Mouse (Mus musculus): ENCODE measurements around the gene Gm10031. TPM values are rescaled to one million over a fixed set of nuclear protein-coding genes. Genes with fewer than 3 reads are reported as not detected.
"Not testable (repeated sequence)": the region's sequence is repeated elsewhere in the genome, so short reads cannot be mapped to it uniquely, and the experiment has no call there.

Gene Gm10031
- polyA plus RNA-seq (2014; fragmentation: Nextera tagmentation; extraction: Ambion mirVana) = 0.08 and 0.14 TPM in 2 replicates

DNA sequence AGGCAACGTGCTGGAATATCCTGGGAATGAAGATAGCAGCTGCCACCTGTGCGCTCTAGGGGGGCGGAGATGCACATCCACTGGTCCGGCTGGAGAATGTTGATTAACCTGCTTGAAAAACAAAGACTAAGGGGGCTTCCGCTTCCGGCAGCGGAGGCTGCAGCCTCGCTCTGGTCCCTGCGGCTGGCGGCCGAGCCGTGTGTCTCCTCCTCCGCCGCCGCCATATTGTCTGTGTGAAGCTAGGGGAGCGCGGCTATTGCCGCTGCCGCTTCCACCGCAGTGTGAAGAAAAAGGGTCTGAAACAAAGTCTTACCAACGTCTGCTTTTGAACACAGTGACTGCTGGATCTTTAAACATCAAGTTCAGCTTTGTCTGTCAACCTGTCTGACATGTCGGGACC lies at the start of gene Gm10031:
Gm10031 (plus strand) TSS at position 171 of the 400 bp plus-strand sequence.
- DNase-seq (ENCODE audit: low spot score); H3K4me3 ChIP-seq (ENCODE audit: low read depth, low read length); H3K27me3 ChIP-seq (replicated peaks; ENCODE audit: control insufficient read depth, insufficient read depth, low read length); H3K4me2 ChIP-seq; H3K36me3 ChIP-seq (ENCODE audit: control insufficient read depth, insufficient read depth, low read length); H3K9ac ChIP-seq (ENCODE audit: low read depth, low read length); H3K4me1 ChIP-seq (replicated peaks; ENCODE audit: control insufficient read depth, insufficient read depth, low read length); H3K27ac ChIP-seq (ENCODE audit: low read depth, low read length); H3K9me3 ChIP-seq (ENCODE audit: control insufficient read depth, low read length): not testable (repeated sequence)
- WGBS = 93% methylated on average over 20 of the region's 22 CpGs
- ATAC-seq (replicated peaks; ENCODE audit: low FRiP score) = peak; percentile 79

DNA sequence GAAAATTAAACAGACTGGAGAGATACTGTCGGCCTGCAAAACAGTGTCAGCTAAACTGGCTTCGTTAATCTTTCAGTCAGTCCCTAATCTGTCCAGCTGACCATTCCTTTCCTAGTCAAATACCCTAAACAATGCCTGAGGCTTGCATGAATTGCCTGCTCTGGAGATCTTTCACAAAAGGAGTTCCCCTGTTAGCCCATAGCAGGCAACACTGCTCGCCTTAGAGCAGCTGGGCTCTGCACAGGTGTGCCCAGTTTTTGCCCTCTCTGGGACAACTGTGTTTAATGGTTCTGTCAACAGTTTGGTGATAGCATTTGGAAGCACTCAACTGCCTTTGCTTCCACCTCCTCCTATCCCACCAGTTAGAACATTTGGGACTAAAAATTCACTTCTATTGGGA lies 49.0 kb upstream of the Gm10031 start:
- DNase-seq (ENCODE audit: low spot score) = no peak
- Histone ChIP-seq H3K27ac (ENCODE audit: low read depth, low read length) (no peak overlapping the region), H3K4me2 (no peak overlapping the region), H3K4me1 (replicated peaks; ENCODE audit: control insufficient read depth, insufficient read depth, low read length) (peaks cover 8% of the 10 kb centered on the region), H3K36me3 (ENCODE audit: control insufficient read depth, insufficient read depth, low read length) (no peaks in the 10 kb centered on the region), H3K9me3 (ENCODE audit: control insufficient read depth, low read length) (no peaks in the 10 kb centered on the region), H3K9ac (ENCODE audit: low read depth, low read length) (no peak overlapping the region), H3K4me3 (ENCODE audit: low read depth, low read length) (no peak overlapping the region), H3K27me3 (replicated peaks; ENCODE audit: control insufficient read depth, insufficient read depth, low read length) (no peaks in the 10 kb centered on the region)
- no peak for ATAC-seq (replicated peaks; ENCODE audit: low FRiP score)
- WGBS = 69% methylated on average over 3 of the region's 3 CpGs

DNA sequence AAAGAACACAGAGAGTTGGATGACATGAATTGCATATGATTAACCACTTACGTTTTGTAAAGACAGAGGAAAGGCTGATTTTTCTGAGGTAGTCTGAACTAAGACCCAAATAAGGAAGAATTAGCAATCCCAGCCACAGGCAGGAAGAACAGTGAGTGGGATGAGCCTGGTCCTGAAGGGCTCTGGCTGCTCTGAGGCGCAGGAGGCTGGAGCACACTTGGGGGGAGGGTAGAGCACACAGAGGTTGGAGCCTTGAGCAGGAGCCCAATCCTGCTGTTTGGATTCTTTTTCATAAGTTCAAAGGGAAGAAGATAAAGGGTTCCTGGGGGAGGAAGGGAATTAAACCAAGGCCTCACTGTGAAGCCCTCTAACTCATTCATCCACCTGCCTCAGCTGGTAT lies 47.8 kb upstream of the Gm10031 start:
- H3K27ac ChIP-seq (ENCODE audit: low read depth, low read length) = no peak overlapping the region
- no peaks in the 10 kb centered on the region for H3K9me3 ChIP-seq (ENCODE audit: control insufficient read depth, low read length)
- DNase-seq (ENCODE audit: low spot score) (no peak), ATAC-seq (replicated peaks; ENCODE audit: low FRiP score) (no peak)
- no peaks in the 10 kb centered on the region for H3K36me3 ChIP-seq (ENCODE audit: control insufficient read depth, insufficient read depth, low read length)
- no peaks in the 10 kb centered on the region for H3K27me3 ChIP-seq (replicated peaks; ENCODE audit: control insufficient read depth, insufficient read depth, low read length)
- H3K4me1 ChIP-seq (replicated peaks; ENCODE audit: control insufficient read depth, insufficient read depth, low read length) = peaks cover 8% of the 10 kb centered on the region
- no peak overlapping the region for H3K4me3 ChIP-seq (ENCODE audit: low read depth, low read length)
- 42% methylated on average over 2 of the region's 2 CpGs for WGBS
- no peak overlapping the region for H3K4me2 ChIP-seq
- H3K9ac ChIP-seq (ENCODE audit: low read depth, low read length) = no peak overlapping the region

DNA sequence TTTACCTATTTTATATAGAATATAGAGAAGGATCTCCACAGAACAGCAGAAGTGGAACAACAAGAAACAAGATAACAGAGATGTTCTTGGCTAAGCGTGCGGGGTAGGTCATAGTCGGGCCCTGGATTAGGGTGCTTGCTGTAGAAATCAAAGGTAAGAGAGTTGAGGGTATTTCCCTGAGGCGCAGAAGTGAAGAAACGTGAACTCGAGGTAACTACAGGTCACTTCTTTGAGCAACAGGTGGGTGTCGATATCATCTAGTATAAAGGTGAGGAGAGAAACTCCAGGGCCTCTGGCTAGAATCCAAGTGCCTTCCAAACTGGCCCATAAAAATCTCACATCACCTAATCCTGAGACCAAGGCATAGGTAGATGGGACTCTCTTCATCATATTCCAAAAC lies 47.3 kb upstream of the Gm10031 start:
- no peak overlapping the region for H3K27ac ChIP-seq (ENCODE audit: low read depth, low read length)
- no peaks in the 10 kb centered on the region for H3K27me3 ChIP-seq (replicated peaks; ENCODE audit: control insufficient read depth, insufficient read depth, low read length)
- no peak overlapping the region for H3K9ac ChIP-seq (ENCODE audit: low read depth, low read length)
- no peak overlapping the region for H3K4me2 ChIP-seq
- H3K36me3 ChIP-seq (ENCODE audit: control insufficient read depth, insufficient read depth, low read length) = no peaks in the 10 kb centered on the region
- DNase-seq (ENCODE audit: low spot score) = no peak
- peaks cover 6% of the 10 kb centered on the region for H3K4me1 ChIP-seq (replicated peaks; ENCODE audit: control insufficient read depth, insufficient read depth, low read length)
- 68% methylated on average over 7 of the region's 7 CpGs for WGBS
- no peak overlapping the region for H3K4me3 ChIP-seq (ENCODE audit: low read depth, low read length)
- ATAC-seq (replicated peaks; ENCODE audit: low FRiP score) = no peak
- H3K9me3 ChIP-seq (ENCODE audit: control insufficient read depth, low read length) = no peaks in the 10 kb centered on the region

DNA sequence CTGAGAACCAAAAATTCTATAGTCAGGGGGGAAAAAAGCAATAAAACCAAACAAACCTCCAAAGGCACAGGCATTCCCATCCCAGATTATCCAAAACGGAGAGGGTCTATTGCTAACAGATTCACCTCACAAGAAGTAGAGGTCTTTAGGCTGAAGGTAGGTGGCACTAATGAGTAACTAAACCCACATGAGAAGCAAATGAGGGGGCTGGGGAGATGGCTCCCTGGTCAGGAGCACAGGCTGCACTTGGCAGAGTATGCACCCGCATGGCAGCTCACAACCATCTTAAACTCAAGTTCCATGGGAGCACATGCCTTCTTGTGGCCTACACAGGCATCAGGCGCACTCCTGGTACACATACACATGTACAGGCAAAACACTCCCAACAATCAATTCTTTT lies 42.0 kb upstream of the Gm10031 start:
- Histone ChIP-seq H3K36me3 (ENCODE audit: control insufficient read depth, insufficient read depth, low read length) (no peaks in the 10 kb centered on the region), H3K27me3 (replicated peaks; ENCODE audit: control insufficient read depth, insufficient read depth, low read length) (no peaks in the 10 kb centered on the region), H3K27ac (ENCODE audit: low read depth, low read length) (no peak overlapping the region), H3K4me1 (replicated peaks; ENCODE audit: control insufficient read depth, insufficient read depth, low read length) (no peaks in the 10 kb centered on the region), H3K4me3 (ENCODE audit: low read depth, low read length) (no peak overlapping the region), H3K9ac (ENCODE audit: low read depth, low read length) (no peak overlapping the region), H3K9me3 (ENCODE audit: control insufficient read depth, low read length) (no peaks in the 10 kb centered on the region), H3K4me2 (no peak overlapping the region)
- ATAC-seq (replicated peaks; ENCODE audit: low FRiP score) (no peak), DNase-seq (ENCODE audit: low spot score) (no peak)
- WGBS = 78% methylated on average over 3 of the region's 3 CpGs

GRCm38 (mm10) chr1:156487498-156487897 lies 36.3 kb upstream of the Gm10031 start:
- Histone ChIP-seq H3K27ac (ENCODE audit: low read depth, low read length) (no peak overlapping the region), H3K27me3 (replicated peaks; ENCODE audit: control insufficient read depth, insufficient read depth, low read length) (no peaks in the 10 kb centered on the region), H3K4me1 (replicated peaks; ENCODE audit: control insufficient read depth, insufficient read depth, low read length) (no peaks in the 10 kb centered on the region), H3K4me2 (no peak overlapping the region), H3K4me3 (ENCODE audit: low read depth, low read length) (no peak overlapping the region), H3K36me3 (ENCODE audit: control insufficient read depth, insufficient read depth, low read length) (no peaks in the 10 kb centered on the region), H3K9ac (ENCODE audit: low read depth, low read length) (no peak overlapping the region), H3K9me3 (ENCODE audit: control insufficient read depth, low read length) (no peaks in the 10 kb centered on the region)
- DNase-seq (ENCODE audit: low spot score) = no peak
- WGBS = 90% methylated on average over 7 of the region's 7 CpGs
- no peak for ATAC-seq (replicated peaks; ENCODE audit: low FRiP score)

DNA sequence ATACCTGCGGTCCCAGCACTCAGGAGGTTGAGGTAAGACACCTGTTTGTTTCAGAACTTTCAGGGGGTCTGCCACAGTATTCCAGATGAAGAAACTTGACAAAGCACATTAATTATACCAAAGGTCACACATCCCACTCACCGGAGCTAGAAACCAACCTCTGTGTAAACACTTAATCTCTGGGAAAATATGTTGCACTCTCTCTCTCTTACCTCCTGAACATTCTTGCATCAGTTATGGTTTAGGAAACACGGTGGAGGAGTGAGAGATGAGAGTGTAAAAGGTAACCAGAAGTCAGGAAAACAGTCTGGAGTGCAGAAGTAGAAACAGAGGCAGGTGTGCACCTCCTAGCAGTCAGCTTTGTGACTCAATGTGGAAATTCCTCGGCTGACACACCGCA lies 35.8 kb upstream of the Gm10031 start:
- no peak for DNase-seq (ENCODE audit: low spot score)
- 86% methylated on average over 5 of the region's 5 CpGs for WGBS
- H3K4me3 ChIP-seq (ENCODE audit: low read depth, low read length) = no peak overlapping the region
- H3K4me2 ChIP-seq = no peak overlapping the region
- H3K9me3 ChIP-seq (ENCODE audit: control insufficient read depth, low read length) = no peaks in the 10 kb centered on the region
- H3K27ac ChIP-seq (ENCODE audit: low read depth, low read length) = no peak overlapping the region
- H3K4me1 ChIP-seq (replicated peaks; ENCODE audit: control insufficient read depth, insufficient read depth, low read length) = no peaks in the 10 kb centered on the region
- H3K36me3 ChIP-seq (ENCODE audit: control insufficient read depth, insufficient read depth, low read length) = no peaks in the 10 kb centered on the region
- no peak overlapping the region for H3K9ac ChIP-seq (ENCODE audit: low read depth, low read length)
- no peaks in the 10 kb centered on the region for H3K27me3 ChIP-seq (replicated peaks; ENCODE audit: control insufficient read depth, insufficient read depth, low read length)
- ATAC-seq (replicated peaks; ENCODE audit: low FRiP score) = no peak

DNA sequence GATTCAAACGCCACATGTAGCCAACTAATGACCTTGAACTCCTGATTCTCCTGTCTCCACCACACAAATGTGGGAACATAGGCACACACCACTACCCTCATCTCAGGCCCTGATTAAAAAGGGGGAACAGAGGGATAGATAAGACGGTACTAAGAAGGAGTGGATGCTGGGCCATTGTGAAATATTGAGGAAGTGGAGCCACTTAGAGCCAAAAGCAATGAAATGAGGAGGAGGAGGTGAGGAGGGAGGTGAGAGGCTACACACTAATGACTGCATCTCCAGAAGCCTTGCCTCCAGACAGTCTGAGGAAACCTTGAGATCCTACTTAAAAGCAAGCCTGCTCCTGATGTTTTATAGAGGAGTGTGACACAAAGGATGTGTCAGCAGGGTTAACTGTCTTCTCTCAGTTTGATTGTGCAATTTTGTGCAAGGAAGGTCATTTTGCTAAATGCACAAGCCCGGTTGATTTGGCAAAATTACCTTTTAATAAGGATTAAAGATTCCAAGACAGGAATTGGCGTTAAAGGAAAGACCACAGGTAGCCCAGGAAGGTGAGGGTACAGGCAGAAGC lies 32.5 kb upstream of the Gm10031 start:
- DNase-seq (ENCODE audit: low spot score) (no peak), ATAC-seq (replicated peaks; ENCODE audit: low FRiP score) (no peak)
- H3K27me3 ChIP-seq (replicated peaks; ENCODE audit: control insufficient read depth, insufficient read depth, low read length) = no peaks in the 10 kb centered on the region
- no peak overlapping the region for H3K4me3 ChIP-seq (ENCODE audit: low read depth, low read length)
- H3K4me2 ChIP-seq = no peak overlapping the region
- no peaks in the 10 kb centered on the region for H3K36me3 ChIP-seq (ENCODE audit: control insufficient read depth, insufficient read depth, low read length)
- no peaks in the 10 kb centered on the region for H3K9me3 ChIP-seq (ENCODE audit: control insufficient read depth, low read length)
- no peaks in the 10 kb centered on the region for H3K4me1 ChIP-seq (replicated peaks; ENCODE audit: control insufficient read depth, insufficient read depth, low read length)
- H3K27ac ChIP-seq (ENCODE audit: low read depth, low read length) = no peak overlapping the region
- no peak overlapping the region for H3K9ac ChIP-seq (ENCODE audit: low read depth, low read length)
- 52% methylated on average over 4 of the region's 4 CpGs for WGBS

DNA sequence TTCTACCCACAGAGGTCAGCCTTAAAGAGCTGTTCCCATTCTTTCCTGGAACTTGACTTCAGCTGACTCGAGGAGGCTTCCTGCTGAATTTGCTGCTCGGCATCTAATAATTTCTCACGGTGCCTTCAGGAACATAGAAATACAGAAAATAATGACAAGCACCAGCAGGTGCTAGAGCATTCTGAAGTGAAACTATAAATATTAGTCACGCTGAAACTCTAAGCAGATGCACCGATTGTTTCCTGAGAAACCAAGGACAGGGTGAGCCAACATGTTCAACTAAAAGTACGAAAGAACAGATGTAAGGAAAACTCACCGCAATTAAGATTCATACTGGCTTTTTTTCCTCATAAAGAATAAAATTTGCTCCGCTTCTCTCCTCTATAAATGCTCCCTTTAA lies 28.8 kb upstream of the Gm10031 start:
- no peak overlapping the region for H3K27ac ChIP-seq (ENCODE audit: low read depth, low read length)
- WGBS = 81% methylated on average over 8 of the region's 8 CpGs
- no peak for DNase-seq (ENCODE audit: low spot score)

More for the DNA sequence above, 28.8 kb upstream of the Gm10031 start:
- no peaks in the 10 kb centered on the region for H3K9me3 ChIP-seq (ENCODE audit: control insufficient read depth, low read length)
- no peaks in the 10 kb centered on the region for H3K27me3 ChIP-seq (replicated peaks; ENCODE audit: control insufficient read depth, insufficient read depth, low read length)
- H3K4me1 ChIP-seq (replicated peaks; ENCODE audit: control insufficient read depth, insufficient read depth, low read length) = no peaks in the 10 kb centered on the region
- no peak overlapping the region for H3K4me2 ChIP-seq
- H3K36me3 ChIP-seq (ENCODE audit: control insufficient read depth, insufficient read depth, low read length) = no peaks in the 10 kb centered on the region
- H3K4me3 ChIP-seq (ENCODE audit: low read depth, low read length) = no peak overlapping the region
- no peak for ATAC-seq (replicated peaks; ENCODE audit: low FRiP score)
- H3K9ac ChIP-seq (ENCODE audit: low read depth, low read length) = no peak overlapping the region
